Mouse (Mus musculus): ENCODE data around the gene Cdc26.

Cdc26 gene

DNA sequence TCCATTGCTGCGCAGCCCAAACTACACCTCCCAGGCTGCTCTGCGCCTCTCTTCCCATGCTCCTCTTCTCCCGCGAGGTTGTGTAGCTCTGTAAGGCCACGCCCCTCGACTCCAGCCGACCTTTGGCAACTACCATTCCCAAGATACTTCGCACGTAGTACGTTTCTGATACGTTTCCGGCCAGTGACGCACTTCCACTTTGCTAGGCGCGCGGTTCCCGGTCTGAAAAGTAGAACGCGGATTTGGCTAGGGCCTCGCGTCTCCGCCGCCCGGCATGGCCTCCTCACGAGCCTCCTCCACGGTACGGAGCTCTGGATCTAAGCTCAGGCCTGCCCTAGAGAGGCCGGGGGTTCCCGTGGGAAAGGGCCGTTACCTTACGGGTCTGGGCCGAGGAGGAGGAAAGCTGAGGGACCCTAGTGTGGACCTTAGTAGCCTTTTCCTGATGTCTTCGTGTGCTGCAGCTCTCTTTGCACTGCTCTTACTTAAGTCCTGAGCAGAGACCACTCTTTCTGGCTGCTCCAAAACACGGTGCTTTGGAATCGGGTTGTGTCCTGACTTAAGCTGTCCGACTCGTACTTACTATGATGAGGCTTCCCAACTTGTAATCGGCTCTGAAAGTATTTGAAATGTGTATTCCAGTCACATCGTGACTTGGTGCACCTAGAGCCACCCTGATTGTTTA, at the start of gene Cdc26, which contains the start of gene Prpf4:
Cdc26 (minus strand) TSS at position 42 of the 682 bp plus-strand sequence.
Prpf4 (plus strand) TSS at position 197 of the 682 bp plus-strand sequence.
- DNase-seq (ENCODE audit: low spot score), result peak; percentile 100

DNA sequence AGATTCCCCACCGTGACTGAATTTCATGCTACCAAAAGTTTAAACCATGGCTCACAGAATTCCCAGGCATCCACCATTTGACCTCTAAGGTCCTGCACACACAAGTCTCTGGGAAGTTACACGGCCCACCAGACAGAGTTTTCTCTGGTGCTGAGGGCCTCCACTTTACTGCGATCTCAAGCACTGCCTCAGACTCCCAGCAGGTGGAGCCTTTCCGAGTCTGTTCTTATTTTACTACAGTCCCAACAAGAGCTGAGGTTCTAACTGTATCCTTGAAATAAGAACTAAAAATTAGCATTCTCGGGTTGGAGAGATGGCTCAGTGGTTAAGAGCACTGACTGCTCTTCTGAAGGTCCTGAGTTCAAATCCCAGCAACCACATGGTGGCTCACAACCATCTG, 46.6 kb upstream of the Cdc26 start:
- peak; percentile 70 for DNase-seq (ENCODE audit: low spot score)

DNA sequence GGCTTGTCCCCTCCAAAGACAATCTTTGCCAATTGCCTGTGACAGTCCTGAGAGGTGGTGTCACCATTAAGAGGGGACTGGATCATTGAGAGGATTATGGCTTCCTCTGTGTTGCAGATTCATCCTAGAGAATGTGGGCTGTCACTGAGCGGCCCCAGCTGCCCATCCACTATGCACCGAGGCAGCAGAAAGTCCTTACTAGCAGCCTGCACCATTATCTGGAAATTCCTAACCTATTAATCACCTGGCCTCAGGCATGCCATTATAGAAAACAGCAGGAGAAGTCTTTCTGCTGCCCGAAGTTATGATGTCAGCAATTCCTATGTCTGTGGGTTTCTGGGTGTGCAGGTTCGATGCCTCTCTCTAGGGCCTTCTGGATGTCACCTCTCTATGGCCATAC, 32.5 kb upstream of the Cdc26 start:
- DNase-seq (ENCODE audit: low spot score), result no peak

DNA sequence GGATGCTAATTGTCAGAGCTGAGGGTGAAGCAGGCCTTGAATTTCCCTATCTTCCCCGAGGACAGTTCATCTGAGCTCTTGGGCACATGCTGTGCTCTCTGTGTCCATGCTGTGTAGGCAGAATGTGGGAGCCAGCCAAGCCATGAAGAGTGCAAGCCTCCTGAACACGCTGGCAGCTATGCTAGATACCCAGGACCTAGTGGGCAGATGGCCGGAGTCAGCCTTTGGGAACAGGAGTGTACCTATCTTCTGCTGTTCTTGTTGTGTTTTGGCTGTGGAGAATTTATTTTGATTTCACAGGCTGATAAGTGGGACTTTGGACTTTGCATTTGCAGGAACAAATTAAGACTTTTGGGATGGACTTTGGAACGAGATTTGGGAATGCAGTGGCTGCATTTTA, 32.1 kb upstream of the Cdc26 start:
- DNase-seq (ENCODE audit: low spot score), result no peak

DNA sequence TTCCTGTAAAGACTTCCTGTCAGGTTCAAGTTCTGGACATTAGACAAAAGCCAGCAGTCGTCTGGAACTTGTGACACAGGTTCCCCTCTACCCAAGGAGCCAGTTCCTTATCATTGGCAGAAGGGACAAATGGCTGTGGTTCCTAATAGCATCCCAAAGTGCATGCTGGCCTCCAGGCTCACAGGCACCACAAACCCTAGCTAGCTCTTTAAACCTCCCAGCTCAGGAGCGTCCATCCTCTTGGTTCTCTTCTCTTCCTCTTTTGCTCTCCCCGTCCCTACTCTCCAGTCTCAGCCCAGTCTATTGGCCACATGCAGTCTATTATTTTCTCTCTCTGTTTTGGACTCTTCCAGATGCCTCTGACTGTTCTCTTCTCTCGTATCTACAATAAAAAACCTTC, 31.4 kb upstream of the Cdc26 start:
- DNase-seq (ENCODE audit: low spot score), result no peak

DNA sequence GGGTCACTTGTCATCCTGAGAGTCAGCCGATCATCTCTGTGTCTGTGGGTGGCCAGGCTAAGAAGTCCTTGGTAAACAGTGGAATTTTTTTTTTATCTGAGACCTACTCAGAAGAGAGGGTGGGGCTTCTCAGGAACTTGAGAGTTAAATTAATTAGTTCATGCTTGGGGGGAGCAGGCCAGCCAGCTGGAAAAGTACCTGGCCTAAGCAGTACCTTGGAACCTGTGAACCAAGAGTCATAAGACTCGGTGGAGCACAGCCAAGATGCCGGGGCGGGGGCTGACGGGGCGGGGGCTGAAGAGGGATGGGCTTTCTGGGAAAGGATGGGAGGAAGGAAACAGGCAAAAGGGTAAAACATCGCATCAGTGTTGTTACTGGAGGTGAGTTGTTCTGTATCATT, 29.4 kb upstream of the Cdc26 start:
- no peak for DNase-seq (ENCODE audit: low spot score)

DNA sequence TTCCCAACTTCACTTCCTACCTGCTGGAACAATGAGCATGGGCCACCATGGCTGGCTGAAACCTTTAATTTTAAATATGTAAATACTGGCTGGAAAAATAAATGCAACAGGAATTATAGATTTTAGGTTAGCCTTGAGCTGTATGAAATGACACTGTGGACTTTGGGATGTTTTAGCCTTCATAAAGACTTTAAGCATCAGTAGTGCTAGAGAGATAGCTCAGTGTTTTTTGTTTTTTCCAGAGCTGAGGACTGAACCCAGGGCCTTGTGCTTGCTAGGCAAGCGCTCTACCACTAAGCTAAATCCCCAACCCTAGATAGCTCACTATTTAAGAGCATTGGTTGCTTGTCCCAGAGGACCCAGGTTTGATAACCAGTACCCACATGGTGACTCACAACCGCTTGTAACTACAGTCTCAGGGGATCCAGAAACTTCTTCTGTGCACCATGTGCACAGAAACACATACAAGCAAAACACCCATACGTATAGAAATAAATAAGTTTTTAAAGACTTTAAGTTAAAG, 28.9 kb upstream of the Cdc26 start:
- DNase-seq (ENCODE audit: low spot score), result no peak

DNA sequence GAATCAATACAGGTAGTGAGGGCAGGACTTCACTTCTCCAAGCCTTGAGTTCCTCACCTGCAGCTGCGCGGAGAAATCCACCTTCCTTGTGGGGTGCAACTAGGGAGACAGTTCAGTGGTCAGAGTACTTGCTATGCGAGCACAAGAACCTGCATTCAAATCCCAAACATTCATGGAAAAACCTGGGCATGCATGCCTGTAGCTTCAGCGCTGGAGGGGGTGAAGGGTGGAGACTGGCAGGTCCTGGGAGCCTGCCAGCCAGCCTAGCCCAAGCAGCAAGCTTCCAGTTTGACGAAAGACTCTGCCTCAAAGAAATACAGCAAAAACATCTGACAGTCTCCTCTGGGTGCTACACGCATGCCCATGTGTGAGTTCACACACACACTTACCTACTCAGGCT, 26.6 kb upstream of the Cdc26 start, which contains the start of gene Rnf183:
Rnf183 (minus strand) TSS at position 172 of the 400 bp plus-strand sequence.
- DNase-seq (ENCODE audit: low spot score), result no peak

DNA sequence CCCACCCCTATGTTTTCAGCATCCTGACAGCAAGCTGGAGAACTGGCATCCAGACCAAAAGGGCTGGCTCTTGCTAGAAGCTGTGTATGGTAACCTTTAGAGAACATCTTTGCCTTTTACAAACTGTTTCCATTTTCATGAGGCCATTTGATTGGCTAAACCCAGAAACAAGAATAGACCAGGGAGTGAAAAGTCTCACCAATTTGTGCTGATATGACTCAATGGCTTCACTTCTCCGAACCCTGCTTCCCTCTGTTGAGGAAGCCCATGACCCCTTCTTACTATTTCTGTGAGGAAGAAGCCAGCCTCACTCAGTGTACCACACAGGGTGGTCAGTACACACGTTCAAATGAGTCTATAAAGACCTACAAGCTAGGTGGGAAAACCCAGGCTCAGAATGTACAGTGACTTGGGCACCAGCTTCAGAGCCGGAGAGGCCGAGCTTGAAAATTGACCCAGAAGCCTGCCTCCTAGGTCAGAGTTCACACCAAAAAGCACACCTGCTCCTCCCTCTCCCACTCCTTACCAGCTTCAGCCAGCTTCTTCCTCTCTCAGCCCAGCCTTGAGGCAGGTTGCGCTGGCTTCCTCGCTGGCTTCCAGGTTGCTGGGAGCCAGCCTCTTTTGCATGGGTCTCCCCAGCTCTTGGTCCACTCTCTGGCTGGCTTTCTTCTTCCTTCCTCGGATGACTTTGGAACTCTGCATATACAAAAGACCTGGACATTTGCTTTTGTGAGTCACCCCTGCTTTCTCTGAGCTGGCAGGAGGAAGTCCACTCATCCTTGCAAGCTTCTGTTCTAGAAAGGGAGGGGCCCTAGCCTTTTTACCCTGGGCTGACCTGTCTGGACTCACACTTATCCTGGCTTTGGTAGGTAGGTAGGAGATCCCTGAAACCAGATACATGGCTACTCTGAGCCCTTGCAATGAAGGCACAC, 25.8 kb upstream of the Cdc26 start:
- no peak for DNase-seq (ENCODE audit: low spot score)

DNA sequence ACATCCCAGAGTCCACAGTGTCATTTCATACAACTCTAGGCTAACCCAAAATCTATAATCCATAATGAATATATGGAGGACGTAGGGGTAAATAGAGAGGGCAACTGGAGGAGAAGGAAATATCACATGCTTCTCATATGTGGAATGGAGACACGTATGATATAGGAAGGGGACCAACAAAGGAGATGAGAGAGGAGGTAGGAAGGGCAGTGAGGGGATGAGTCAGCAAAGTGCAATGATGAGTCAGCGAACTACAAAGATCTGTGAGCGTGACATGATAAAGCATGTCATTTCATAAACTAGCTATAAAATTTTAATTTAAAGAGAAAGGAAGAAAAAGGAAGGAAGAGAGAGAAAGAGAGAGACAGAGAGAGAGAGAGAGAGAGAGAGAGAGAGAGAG, 23.1 kb upstream of the Cdc26 start:
- no peak for DNase-seq (ENCODE audit: low spot score)

DNA sequence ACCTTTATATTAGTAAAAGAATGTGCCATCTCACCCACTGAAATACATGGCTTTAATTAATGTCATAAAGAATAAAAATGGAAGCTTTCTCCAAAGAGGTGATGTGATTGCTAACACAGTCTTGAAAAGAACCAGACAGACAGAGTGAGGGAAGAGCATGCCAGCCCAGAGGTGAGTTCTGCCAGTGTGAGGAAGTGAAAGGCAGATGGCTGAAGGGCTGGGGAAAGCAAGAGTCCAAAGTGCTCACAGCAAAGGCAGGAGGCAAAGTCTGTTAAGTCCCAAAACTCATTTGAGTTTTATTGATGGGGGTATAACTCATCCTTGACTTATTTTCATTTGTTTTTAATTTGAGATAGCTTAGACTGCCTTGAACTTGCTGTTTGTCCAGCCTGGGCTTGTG, 22.2 kb upstream of the Cdc26 start:
- no peak for DNase-seq (ENCODE audit: low spot score)

DNA sequence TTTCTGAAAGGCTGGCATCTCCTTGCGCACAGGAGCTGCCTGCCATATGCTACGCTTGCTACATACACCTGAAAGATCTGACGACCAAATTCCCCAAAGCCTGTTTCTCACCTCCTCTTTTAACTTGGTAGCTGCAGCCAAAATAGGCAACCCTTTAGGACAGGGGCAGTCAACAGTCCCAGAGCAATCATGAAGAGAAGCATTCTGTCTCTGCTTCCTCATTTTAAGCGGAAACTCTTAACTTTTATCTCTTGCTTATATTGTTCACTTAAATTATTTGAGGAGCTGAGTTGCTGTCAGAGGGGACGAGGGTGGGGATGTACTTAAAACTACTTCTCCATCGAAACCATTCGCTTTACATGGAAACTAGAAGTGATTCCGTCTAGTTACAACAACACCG, 21.2 kb upstream of the Cdc26 start:
- DNase-seq (ENCODE audit: low spot score), result no peak

DNA sequence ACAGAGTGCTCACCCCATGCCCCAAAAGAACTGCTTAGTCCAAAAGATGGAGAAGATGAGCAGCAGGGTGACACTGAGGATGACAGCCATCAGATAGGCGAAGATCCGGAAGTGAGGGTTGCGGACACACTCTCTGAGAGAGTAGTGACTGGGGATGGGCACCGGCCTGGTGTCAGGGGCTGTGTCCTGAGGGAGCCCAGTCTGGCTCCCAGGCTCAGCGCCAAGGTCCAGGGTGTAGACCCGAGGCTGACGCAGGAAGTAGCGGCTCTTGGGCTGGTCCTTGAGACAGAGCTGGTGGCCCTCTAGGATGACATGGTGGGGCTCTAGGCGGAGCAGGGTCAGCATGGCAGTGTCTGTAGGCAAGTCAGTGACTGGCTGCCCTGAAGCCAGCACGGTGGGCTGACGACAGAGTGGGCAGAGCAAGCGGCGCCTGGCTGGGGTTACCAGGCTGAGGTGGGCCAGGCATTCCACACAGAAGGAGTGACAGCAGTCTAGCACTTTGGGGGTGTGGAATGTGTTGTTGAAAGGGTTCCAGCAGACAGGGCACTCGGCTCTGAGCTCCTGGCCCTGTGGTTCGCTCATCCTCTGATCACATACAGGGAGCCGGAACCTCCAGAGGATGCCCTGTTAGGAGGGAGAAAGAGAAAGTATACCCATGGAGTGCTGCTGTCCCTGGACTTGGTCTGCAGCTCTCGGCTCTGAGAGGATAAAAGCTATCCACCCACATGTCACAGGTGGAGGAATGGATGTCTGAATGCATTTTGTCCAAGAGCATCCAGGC, 19.7 kb upstream of the Cdc26 start:
- no peak for DNase-seq (ENCODE audit: low spot score)

DNA sequence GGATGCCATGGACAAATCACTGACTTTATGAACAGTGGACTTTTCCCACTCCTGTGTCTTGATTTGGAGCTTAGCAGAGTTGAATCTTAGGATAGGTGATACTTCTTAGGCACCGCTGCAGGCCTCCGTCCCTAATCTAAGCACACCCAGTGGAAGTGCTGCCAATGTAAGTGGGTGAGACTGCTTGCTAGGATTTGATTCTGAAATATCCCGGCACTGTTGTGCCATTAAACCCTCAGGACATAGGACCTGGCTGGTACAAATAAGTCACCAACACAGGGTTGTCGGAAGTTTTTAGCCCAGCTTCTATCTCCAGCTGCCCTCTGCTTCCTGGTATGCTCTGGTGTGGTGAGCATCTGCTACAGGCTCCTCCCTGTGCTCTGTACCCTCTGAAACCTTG, 17.4 kb upstream of the Cdc26 start:
- DNase-seq (ENCODE audit: low spot score), result no peak

DNA sequence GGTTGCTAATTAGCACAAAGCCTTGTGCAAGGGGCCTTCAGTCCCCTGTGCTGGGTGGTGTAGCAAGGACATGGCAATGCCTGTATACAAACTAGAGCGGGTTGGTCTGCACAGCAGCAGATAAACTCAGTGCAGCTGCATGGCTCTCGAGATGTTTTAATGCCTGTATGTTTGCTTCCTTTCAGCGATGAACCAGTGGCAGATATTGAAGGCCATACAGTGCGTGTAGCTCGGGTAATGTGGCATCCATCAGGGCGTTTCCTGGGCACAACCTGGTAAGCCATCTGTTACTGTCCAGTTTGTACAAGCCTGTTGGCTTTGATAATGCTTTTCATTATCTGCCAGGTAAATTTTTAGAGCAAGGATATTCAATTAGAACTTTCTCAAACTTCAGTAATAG, 10.6 kb upstream of the Cdc26 start:
- no peak for DNase-seq (ENCODE audit: low spot score)

DNA sequence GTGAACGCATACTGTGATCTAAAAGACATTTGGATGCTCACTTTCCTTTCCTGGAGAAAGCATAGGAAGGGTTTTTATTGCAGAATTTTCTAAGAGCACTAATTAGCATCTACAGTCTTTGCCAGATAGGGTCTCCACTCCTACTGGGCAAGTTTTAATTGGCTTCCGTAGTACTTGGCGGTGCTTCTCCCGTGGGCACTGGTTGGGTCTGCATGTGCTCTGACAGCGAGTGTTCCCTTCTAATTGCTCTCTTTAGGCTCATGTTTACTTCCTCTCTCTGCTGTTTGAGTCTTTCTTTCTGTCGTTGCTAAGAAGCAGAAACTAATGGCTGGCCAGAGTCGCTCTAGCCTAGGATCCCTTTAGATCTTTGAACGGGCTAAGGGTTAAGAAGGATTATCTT, 10.0 kb upstream of the Cdc26 start:
- DNase-seq (ENCODE audit: low spot score), result no peak

DNA sequence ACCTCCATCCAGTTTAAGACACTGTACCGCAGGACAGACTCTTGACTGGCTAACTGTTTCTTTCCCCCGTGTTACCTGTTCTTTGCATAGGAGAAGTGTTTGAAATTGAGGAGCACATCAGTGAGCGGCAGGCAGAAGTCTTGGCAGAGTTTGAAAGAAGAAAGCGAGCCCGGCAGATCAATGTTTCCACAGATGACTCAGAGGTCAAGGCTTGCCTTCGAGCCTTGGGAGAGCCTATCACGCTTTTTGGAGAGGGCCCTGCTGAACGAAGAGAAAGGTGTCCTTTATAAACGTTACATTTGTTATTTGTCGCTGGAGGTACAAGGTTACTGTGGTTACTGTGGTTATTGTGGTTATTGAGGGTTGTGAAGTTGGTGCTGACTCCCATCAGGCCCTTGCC, 3.2 kb upstream of the Cdc26 start:
- no peak for DNase-seq (ENCODE audit: low spot score)

DNA sequence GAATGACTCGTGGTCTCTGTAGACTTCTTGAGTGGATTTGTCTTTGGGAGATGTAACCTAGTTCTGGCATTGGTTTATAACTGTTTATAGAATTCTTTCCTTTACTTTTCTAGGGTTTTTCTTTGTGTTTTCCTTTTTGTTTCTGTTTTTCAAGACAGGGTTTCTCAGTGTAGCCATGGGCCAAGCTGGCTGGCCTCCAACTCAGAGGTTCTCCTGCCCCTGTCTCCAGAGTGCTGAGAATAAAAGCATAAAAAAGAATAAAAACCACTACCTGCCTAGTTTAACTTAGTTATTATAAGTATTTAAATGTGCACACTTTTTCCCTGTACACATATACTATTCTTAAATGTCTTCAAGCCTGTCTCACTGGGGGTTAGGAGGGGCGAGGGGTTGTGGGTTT, 1.9 kb upstream of the Cdc26 start:
- DNase-seq (ENCODE audit: low spot score), result no peak

DNA sequence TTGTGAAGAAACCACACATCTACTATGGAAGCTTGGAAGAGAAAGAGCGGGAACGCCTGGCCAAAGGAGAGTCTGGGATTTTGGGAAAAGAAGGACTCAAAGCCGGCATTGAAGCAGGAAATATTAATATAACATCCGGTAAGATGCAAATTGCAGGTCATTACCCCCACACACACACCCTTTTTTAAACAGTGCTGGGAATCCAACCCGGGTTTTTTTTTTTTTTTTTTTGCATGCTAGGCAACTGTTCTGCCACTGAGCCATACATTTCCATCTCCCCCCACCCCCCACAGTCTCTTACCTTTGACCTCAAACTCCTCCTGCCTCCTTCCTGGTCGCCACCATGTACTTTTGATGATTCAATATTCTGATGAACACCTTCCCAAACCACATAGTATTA, 1.2 kb upstream of the Cdc26 start:
- no peak for DNase-seq (ENCODE audit: low spot score)

DNA sequence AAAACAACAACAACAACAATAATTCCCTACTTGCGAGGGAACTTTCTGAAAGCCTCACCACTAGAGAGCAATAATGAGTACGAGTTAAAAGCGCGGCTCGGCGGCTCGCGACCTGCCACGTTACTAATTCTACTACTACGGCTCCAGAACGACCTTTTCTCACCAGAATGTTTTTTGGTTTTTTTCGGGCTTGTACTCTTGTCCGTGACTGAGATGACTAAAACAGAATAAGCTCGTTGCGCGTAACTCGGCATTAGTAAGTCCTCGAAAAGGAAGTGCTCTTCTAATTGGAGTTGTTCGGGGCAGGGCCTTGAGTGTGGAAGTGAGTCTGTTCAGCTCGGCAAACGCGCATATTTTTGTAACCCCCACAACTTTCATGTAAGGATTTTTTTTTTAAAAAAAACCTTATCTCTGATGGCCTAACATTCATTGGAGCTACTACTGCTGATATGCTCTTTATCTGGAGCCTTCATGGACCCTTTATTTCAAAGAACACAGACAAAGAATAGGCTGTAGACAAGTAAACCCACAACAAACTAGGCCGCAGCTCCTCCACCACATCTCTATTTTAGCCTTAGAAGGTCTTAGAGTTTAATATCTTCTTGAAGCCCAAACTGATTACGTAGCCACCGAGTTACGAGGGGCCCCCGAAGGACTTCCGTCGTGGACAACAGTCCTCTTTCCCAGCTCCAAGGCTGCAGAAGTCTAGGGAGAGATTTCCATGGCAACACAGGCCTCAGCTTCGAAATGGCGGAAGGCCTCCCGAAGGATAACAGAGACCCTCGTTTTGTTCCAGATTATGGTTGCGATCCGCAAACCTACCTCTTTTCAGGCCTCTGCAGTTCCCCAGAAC, 486 bp downstream of the Cdc26 start:
- DNase-seq (ENCODE audit: low spot score), result peak; percentile 70

DNA sequence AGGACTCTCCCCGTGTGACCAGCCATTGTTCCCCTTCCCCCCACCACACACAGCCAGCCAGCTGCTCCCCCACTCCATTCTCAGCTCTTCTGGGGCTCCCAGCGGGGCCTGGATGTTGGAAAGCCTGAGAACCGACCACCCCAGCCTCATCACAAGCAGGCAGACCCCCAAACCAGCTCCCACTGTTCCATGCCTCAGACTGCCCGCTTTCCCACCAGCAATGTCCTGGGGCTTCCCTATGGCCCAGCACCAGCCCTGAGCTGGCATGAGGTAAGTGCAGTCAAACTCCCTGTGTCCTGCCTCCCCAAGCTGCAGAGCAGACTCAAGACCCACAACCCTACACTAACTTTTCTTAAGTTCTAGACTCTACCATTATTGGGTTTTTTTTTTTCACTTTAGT, 2.3 kb downstream of the Cdc26 start:
- no peak for DNase-seq (ENCODE audit: low spot score)
